Comparison of ENCODE assay signal across 8 mouse cellular contexts in genomic region chr2:181220361-181220760, GRCm38 (mm10). TPM values are rescaled to one million over a fixed set of nuclear protein-coding genes. Genes with fewer than 3 reads are reported as not detected.
DNase-seq lines count a peak whose midpoint lies in the region; ATAC-seq and TF ChIP-seq lines count a peak whose summit lies in the region.

No protein-coding gene starts in this region.

- peak overlapping the region; percentile 48 for H3K27ac ChIP-seq in gastrocnemius, adult 2 months
- no peak overlapping the region for H3K27ac ChIP-seq in CH12.LX (ENCODE audit: insufficient read depth, low read depth)
- H3K27ac ChIP-seq in forebrain, embryonic 13.5 days, result no peak overlapping the region
- peak overlapping the region; percentile 89 for H3K27ac ChIP-seq in limb, embryonic 12.5 days

- no peak for TF ChIP-seq CTCF in gastrocnemius, adult 2 months (IDR thresholded peaks at IDR 0.05)
- TF ChIP-seq CTCF in CH12.LX (conservative IDR thresholded peaks at IDR 0.05 in 1 of 2, IDR thresholded peaks at IDR 0.05 in 1 of 2; ENCODE audit: low read depth in 2 of 2, low read length in 2 of 2), result no peak

- peak overlapping the region; percentile 60 for H3K9ac ChIP-seq in CH12.LX (ENCODE audit: insufficient read depth, low read depth)
- H3K9ac ChIP-seq in forebrain, embryonic 13.5 days, result no peak overlapping the region; the same call in 1 of the 2 replicates
- H3K9ac ChIP-seq in limb, embryonic 12.5 days (replicated peaks), result peak overlapping the region; percentile 31; the same call in 1 of the 2 replicates

- no peak for DNase-seq in gastrocnemius, adult 2 months
- no peak for DNase-seq in gastrocnemius, postnatal 10 days
- DNase-seq in CH12.LX (ENCODE audit: extremely low read depth), result no peak
- no peak for DNase-seq in ovary, postnatal 14 days (ENCODE audit: low spot score)
- DNase-seq in natural killer cell, adult 2 months (ENCODE audit: low spot score in 2 of 2), result no peak

- no peak for TF ChIP-seq EP300 in CH12.LX (IDR thresholded peaks at IDR 0.05; ENCODE audit: low read length)

- no peaks in the 10 kb centered on the region for H3K27me3 ChIP-seq in CH12.LX (replicated peaks)
- peaks cover 9% of the 10 kb centered on the region; the same call in 1 of the 2 replicates for H3K27me3 ChIP-seq in forebrain, embryonic 13.5 days
- no peaks in the 10 kb centered on the region for H3K27me3 ChIP-seq in limb, embryonic 12.5 days

- peaks cover 8 to 16% of the 10 kb centered on the region in 2 experiments for H3K4me1 ChIP-seq in CH12.LX (ENCODE audit: control insufficient read depth in 1 of 2, insufficient read depth in 2 of 2)
- H3K4me1 ChIP-seq in forebrain, embryonic 13.5 days, result peaks cover 12% of the 10 kb centered on the region
- H3K4me1 ChIP-seq in limb, embryonic 12.5 days (replicated peaks), result peaks cover 21% of the 10 kb centered on the region

- H3K79me2 ChIP-seq in CH12.LX (replicated peaks; ENCODE audit: control insufficient read depth, extremely low read depth, insufficient read depth, poor library complexity, severe bottlenecking), result no peaks in the 10 kb centered on the region

- dilution Hi-C loops in CH12.LX (cut with MboI; ENCODE audit: extremely low pct_ligation_motif_present, extremely low pct_unique_long_range_greater_than_20kb, low sequenced_read_pairs), result no loop called here

- in situ Hi-C loops in CH12.LX (cut with MboI; ENCODE audit: low pct_ligation_motif_present, low pct_unique_long_range_greater_than_20kb, low sequenced_read_pairs), result no loop called here

- no peak for TF ChIP-seq POLR2A in CH12.LX (IDR thresholded peaks at IDR 0.05; ENCODE audit: low read depth, low read length)

- 51% methylated on average over 2 of the region's 2 CpGs for WGBS in forebrain, embryonic 13.5 days
- 40% methylated on average over 2 of the region's 2 CpGs for WGBS in limb, embryonic 12.5 days

- peak overlapping the region; percentile 24 for H3K4me2 ChIP-seq in CH12.LX (ENCODE audit: insufficient read depth, low read depth, poor library complexity, severe bottlenecking)
- H3K4me2 ChIP-seq in forebrain, embryonic 13.5 days, result peak overlapping the region; percentile 64
- peak overlapping the region; percentile 62 for H3K4me2 ChIP-seq in limb, embryonic 12.5 days

- peak overlapping the region; percentile 67 for H3K4me3 ChIP-seq in gastrocnemius, adult 2 months
- no peak overlapping the region for H3K4me3 ChIP-seq in CH12.LX (replicated peaks in 1 of 3; ENCODE audit: low read depth in 2 of 3, low read length in 2 of 3, poor library complexity in 1 of 3)
- H3K4me3 ChIP-seq in forebrain, embryonic 13.5 days, result no peak overlapping the region; the same call in 1 of the 2 replicates
- H3K4me3 ChIP-seq in limb, embryonic 12.5 days (replicated peaks), result peak overlapping the region; percentile 33

- no peak for ATAC-seq in forebrain, embryonic 13.5 days
- ATAC-seq in limb, embryonic 12.5 days (ENCODE audit: insufficient number of reproducible peaks, insufficient read depth, low FRiP score, low TSS enrichment, low read depth), result no peak
- no peak for ATAC-seq in erythroblast, adult 5-6 weeks (replicated peaks; ENCODE audit: low FRiP score, poor library complexity, severe bottlenecking)

- H3K9me3 ChIP-seq in CH12.LX (replicated peaks; ENCODE audit: low read length), result no peaks in the 10 kb centered on the region
- no peaks in the 10 kb centered on the region for H3K9me3 ChIP-seq in forebrain, embryonic 13.5 days (replicated peaks)
- H3K9me3 ChIP-seq in limb, embryonic 12.5 days, result no peaks in the 10 kb centered on the region

- intact Hi-C loops in gastrocnemius, adult 2 months (cut with DNase I), result no loop called here

- no peak for TF ChIP-seq RAD21 in CH12.LX (IDR thresholded peaks at IDR 0.05; ENCODE audit: low read depth, low read length)

- peaks cover 1 to 19% of the 10 kb centered on the region in 2 experiments for H3K36me3 ChIP-seq in CH12.LX (replicated peaks in 1 of 2; ENCODE audit: control insufficient read depth in 1 of 2, insufficient read depth in 1 of 2, low read length in 1 of 2)
- no peaks in the 10 kb centered on the region for H3K36me3 ChIP-seq in forebrain, embryonic 13.5 days (ENCODE audit: poor library complexity, severe bottlenecking)
- no peaks in the 10 kb centered on the region for H3K36me3 ChIP-seq in limb, embryonic 12.5 days

TF ChIP-seq in CH12.LX, 34 proteins besides CTCF, POLR2A, EP300 and RAD21:
- TF ChIP-seq ZNF384 (IDR thresholded peaks at IDR 0.05; ENCODE audit: low read depth, low read length), result no peak
- TF ChIP-seq NRF1 (IDR thresholded peaks at IDR 0.05; ENCODE audit: low read depth, low read length), result no peak
- no peak for TF ChIP-seq MAZ (IDR thresholded peaks at IDR 0.05; ENCODE audit: low read depth, low read length)

RNA-seq across cellular contexts. Expression of gene Fndc11, which starts 0.5 kb away (rescaled TPM):
- total RNA-seq in gastrocnemius, adult 2 months (2021), result not detected
- total RNA-seq in gastrocnemius, postnatal 10 days (2021), result not detected
- 0.25 and 0.59 TPM in 2 replicates for total RNA-seq in CH12.LX (2012; rRNA removed)
- total RNA-seq in CH12.LX (2014; rRNA removed), result not detected in 2 replicates
- polyA plus RNA-seq in CH12.LX (2012; ENCODE audit: insufficient read length, low read depth), result not detected in 2 replicates
- polyA plus RNA-seq in forebrain, embryonic 13.5 days (2015; fragmentation: Nextera tagmentation; extraction: Ambion mirVana), result 0.15 and 0.23 TPM in 2 replicates
- polyA plus RNA-seq in limb, embryonic 12.5 days (2016; fragmentation: Nextera tagmentation; extraction: Ambion mirVana), result 0.41 and 0.59 TPM in 2 replicates
- total RNA-seq in erythroblast, adult 5-6 weeks (2015; ENCODE audit: low replicate concordance), result 1.3 and 20.8 TPM in 2 replicates
- 0.98 and 1.4 TPM in 2 replicates for total RNA-seq in erythroblast, adult 5-6 weeks (2017; ENCODE audit: low replicate concordance)

RNA-seq across cellular contexts. Expression of gene Srms, which starts 7.4 kb away (rescaled TPM):
- under 1 TPM; 0.17 to 0.28 TPM for total RNA-seq in gastrocnemius, adult 2 months (2021)
- under 1 TPM; 0.12 to 0.14 TPM for total RNA-seq in gastrocnemius, postnatal 10 days (2021)
- 0.08 and 0.17 TPM in 2 replicates for total RNA-seq in CH12.LX (2012; rRNA removed)
- 0.13 and 0.14 TPM in 2 replicates for total RNA-seq in CH12.LX (2014; rRNA removed)
- 0.41 TPM in 1 of 2 replicates, not detected in the other for polyA plus RNA-seq in CH12.LX (2012; ENCODE audit: insufficient read length, low read depth)
- polyA plus RNA-seq in forebrain, embryonic 13.5 days (2015; fragmentation: Nextera tagmentation; extraction: Ambion mirVana), result 0.06 and 0.11 TPM in 2 replicates
- polyA plus RNA-seq in limb, embryonic 12.5 days (2016; fragmentation: Nextera tagmentation; extraction: Ambion mirVana), result 0.25 and 0.45 TPM in 2 replicates
- total RNA-seq in erythroblast, adult 5-6 weeks (2015; ENCODE audit: low replicate concordance), result not detected in 2 replicates
- total RNA-seq in erythroblast, adult 5-6 weeks (2017; ENCODE audit: low replicate concordance), result not detected in 2 replicates

RNA-seq across cellular contexts. Expression of gene Ptk6, which starts 17.8 kb away (rescaled TPM):
- not detected for total RNA-seq in gastrocnemius, adult 2 months (2021)
- total RNA-seq in gastrocnemius, postnatal 10 days (2021), result not detected
- total RNA-seq in CH12.LX (2012; rRNA removed) (0.04 and 0.17 TPM in 2 replicates), CH12.LX (2014; rRNA removed) (0.05 TPM in 1 of 2 replicates, not detected in the other)
- 0.07 and 0.09 TPM in 2 replicates for polyA plus RNA-seq in CH12.LX (2012; ENCODE audit: insufficient read length, low read depth)
- polyA plus RNA-seq in forebrain, embryonic 13.5 days (2015; fragmentation: Nextera tagmentation; extraction: Ambion mirVana), result not detected in 2 replicates
- polyA plus RNA-seq in limb, embryonic 12.5 days (2016; fragmentation: Nextera tagmentation; extraction: Ambion mirVana), result not detected in 2 replicates
- total RNA-seq in erythroblast, adult 5-6 weeks (2015; ENCODE audit: low replicate concordance), result 0.21 TPM in 1 of 2 replicates, not detected in the other
- 0.14 TPM in 1 of 2 replicates, not detected in the other for total RNA-seq in erythroblast, adult 5-6 weeks (2017; ENCODE audit: low replicate concordance)

RNA-seq across cellular contexts. Expression of gene Helz2, which starts 21.5 kb away (rescaled TPM):
- 1 to 10 TPM; 2.8 to 4.9 TPM for total RNA-seq in gastrocnemius, adult 2 months (2021)
- total RNA-seq in gastrocnemius, postnatal 10 days (2021), result 1 to 10 TPM; 3.2 to 4.0 TPM
- total RNA-seq in CH12.LX (2012; rRNA removed), result 14.8 and 18.3 TPM in 2 replicates
- 4.8 and 5.6 TPM in 2 replicates for total RNA-seq in CH12.LX (2014; rRNA removed)
- polyA plus RNA-seq in CH12.LX (2012; ENCODE audit: insufficient read length, low read depth), result 16.0 and 18.0 TPM in 2 replicates
- 0.24 and 0.26 TPM in 2 replicates for polyA plus RNA-seq in forebrain, embryonic 13.5 days (2015; fragmentation: Nextera tagmentation; extraction: Ambion mirVana)
- polyA plus RNA-seq in limb, embryonic 12.5 days (2016; fragmentation: Nextera tagmentation; extraction: Ambion mirVana), result 1.3 and 1.4 TPM in 2 replicates
- 8.6 and 10.0 TPM in 2 replicates for total RNA-seq in erythroblast, adult 5-6 weeks (2015; ENCODE audit: low replicate concordance)
- 11.8 and 12.1 TPM in 2 replicates for total RNA-seq in erythroblast, adult 5-6 weeks (2017; ENCODE audit: low replicate concordance)

RNA-seq across cellular contexts. Expression of gene Ppdpf, which starts 33.3 kb away (rescaled TPM):
- total RNA-seq in gastrocnemius, adult 2 months (2021), result 10 to 100 TPM; 39.1 to 46.2 TPM
- 10 to 100 TPM; 55.2 to 60.3 TPM for total RNA-seq in gastrocnemius, postnatal 10 days (2021)
- total RNA-seq in CH12.LX (2012; rRNA removed), result 60.0 and 68.9 TPM in 2 replicates
- 57.6 and 71.2 TPM in 2 replicates for total RNA-seq in CH12.LX (2014; rRNA removed)
- polyA plus RNA-seq in CH12.LX (2012; ENCODE audit: insufficient read length, low read depth), result 75.5 and 113 TPM in 2 replicates
- 540 and 547 TPM in 2 replicates for polyA plus RNA-seq in forebrain, embryonic 13.5 days (2015; fragmentation: Nextera tagmentation; extraction: Ambion mirVana)
- polyA plus RNA-seq in limb, embryonic 12.5 days (2016; fragmentation: Nextera tagmentation; extraction: Ambion mirVana), result 424 and 433 TPM in 2 replicates
- 45.6 and 74.6 TPM in 2 replicates for total RNA-seq in erythroblast, adult 5-6 weeks (2015; ENCODE audit: low replicate concordance)
- 3.9 and 6.9 TPM in 2 replicates for total RNA-seq in erythroblast, adult 5-6 weeks (2017; ENCODE audit: low replicate concordance)

Comparison
In these comparisons a context has a peak if more than half of its experiments do, and no peak if none do; other contexts are left out.
1. H3K27ac ChIP-seq: peak in gastrocnemius, adult 2 months (single experiment) and limb, embryonic 12.5 days (single experiment); none in CH12.LX (single experiment) and forebrain, embryonic 13.5 days (single experiment).
2. H3K4me3 ChIP-seq: peak in gastrocnemius, adult 2 months (single experiment) and limb, embryonic 12.5 days (single experiment); none in CH12.LX (0 of 3) and forebrain, embryonic 13.5 days (single experiment).
3. Peak in every context shown above with its lines, with median percentiles within 50 percentile points of each other: H3K4me2 ChIP-seq.